Mouse (Mus musculus): ENCODE results near the gene Il17rb.

Il17rb gene

DNA sequence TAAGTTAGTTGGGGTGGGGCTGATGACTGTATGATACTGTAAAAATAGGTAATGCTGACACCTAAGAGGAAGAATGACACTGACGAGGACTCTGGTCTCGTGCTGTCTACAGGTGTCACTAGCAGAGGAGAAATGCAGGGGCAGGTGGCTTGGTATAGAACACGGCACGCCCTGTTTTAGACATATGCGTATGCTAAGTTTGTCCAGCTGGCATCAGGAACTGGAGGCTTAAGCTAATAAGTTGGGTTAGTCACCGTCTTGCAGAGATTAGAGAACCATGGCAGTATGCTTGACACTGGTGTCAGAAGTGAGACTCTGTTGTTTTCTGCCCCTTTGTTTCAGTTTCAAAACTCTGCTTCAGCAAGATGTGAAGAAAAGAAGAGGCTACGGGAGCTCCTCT is 37.2 kb downstream of the Il17rb start:
- DNase-seq (ENCODE audit: inconsistent age in 2 of 2, low spot score in 1 of 2) = no peak

GRCm38 (mm10) chr14:29968075-29968821 is 40.4 kb downstream of the Il17rb start, which contains the start of gene Selenok:
Gene Selenok, plus strand, starts transcription at chr14:29968308.
- DNase-seq (ENCODE audit: inconsistent age in 2 of 2, low spot score in 1 of 2) = peak; percentile 96 to 99

GRCm38 (mm10) chr14:29967611-29968010 is 41.1 kb downstream of the Il17rb start:
- no peak for DNase-seq (ENCODE audit: inconsistent age in 2 of 2, low spot score in 1 of 2)

- DNase-seq (ENCODE audit: inconsistent age in 2 of 2, low spot score in 1 of 2) = no peak
Observed at GRCm38 (mm10) chr14:29957393-29957792, 51.3 kb downstream of the Il17rb start.

DNA sequence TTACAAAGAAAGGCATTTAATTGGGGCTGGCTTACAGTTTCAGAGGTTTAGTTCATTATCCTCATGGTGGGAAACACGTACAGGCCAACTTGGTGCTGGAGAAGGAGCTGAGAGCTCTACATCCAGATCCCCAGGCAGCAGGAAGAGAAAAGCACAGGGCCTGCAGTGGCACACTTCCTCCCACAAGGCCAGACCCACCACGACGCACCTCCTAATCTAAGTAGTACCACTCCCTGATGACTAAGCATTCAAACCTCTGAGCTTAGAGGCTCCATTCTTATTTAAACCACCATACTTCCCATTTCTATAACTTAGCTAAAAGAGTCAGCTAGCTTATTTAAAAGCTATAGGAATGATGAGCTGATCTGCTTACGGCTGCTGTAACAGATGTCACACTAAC is 57.9 kb downstream of the Il17rb start:
- no peak for DNase-seq (ENCODE audit: inconsistent age in 2 of 2, low spot score in 1 of 2)

DNA sequence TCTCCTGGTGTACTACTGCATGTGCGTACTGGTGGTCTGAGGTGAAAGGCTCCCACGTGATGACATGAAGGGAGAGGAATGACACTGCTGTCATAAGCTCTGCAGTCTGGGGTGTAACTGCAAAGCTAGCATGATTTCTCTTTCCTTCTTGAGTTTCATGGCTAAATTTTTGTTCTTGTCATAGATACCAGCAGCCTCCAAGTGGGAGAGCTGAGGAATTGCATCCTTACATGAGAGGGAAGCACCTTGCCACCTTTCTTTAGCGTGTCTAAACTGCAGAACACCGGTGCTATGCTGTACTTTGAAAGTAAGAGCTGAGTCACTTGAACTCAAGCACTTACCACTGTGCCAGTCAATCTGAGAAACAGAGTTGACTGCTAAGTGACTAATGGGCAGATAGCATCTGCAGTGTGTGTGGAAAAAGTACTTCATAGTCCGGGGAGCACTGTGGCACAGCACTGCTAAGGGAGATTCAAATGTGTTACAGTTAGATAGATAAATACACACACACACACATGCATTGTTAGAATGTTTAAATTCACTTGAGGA is 61.9 kb downstream of the Il17rb start:
- DNase-seq (ENCODE audit: inconsistent age in 2 of 2, low spot score in 1 of 2) = no peak
